Mouse (Mus musculus): ENCODE data around the gene Thbs3. TPM values are rescaled to one million over a fixed set of nuclear protein-coding genes. Genes with fewer than 3 reads are reported as not detected.

The Thbs3 gene
- total and polyA plus RNA-seq, 3 experiments, result 0.49 to 3.4 (median 2.4) TPM

DNA sequence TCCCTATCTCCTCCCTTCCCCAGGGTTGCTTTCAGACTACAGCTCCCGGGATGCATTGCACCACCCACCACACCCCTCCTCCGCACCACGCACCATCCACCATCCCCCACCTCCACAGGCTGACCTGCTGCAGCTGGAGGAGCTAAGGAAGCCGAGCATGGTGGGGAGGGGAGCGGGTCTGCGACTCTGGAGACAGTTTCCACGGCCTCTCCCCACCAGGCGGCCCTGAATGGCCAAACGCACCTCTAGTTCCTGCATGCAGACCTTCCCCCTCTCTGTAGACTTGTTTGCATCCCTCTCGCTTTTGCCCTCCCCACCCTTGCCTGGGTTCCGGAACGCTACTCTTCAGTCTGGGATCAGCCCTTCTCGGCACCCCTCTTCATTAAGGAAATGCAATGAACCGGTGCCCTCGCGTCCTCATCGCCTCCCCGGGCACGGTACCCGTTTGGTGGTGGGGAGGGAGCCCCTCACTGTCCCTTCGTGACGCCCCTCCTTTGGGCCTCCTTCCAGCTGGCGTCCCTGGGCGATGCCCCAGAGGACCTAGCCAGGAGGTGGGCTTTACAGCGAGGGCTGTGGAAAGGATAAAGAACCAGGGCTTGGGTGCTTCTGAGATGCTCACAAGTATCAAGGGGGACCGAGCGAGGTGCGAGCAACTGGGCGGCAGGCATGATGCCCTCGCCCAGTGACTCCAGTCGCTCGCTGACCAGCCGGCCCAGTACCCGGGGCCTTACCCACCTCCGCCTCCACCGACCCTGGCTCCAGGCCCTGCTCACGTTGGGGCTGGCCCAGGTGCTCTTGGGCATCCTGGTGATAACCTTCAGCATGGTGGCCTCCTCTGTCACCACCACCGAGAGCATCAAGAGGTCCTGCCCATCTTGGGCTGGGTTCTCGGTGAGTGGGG lies 31.7 kb upstream of the Thbs3 start, which contains the start of gene Fam189b:
Fam189b (plus strand) TSS at position 86 of the 901 bp plus-strand sequence.
- peaks cover 91% of the 10 kb centered on the region for H3K36me3 ChIP-seq (replicated peaks)
- DNase-seq (ENCODE audit: low spot score) (no peak), ATAC-seq (ENCODE audit: extremely low read depth, insufficient number of reproducible peaks, low FRiP score, poor library complexity, severe bottlenecking) (peak; percentile 41; the same call in 1 of the 2 replicates)
- H3K9me3 ChIP-seq (replicated peaks), result no peaks in the 10 kb centered on the region
- TF ChIP-seq TAL1 (conservative IDR thresholded peaks at IDR 0.05; ENCODE audit: low read depth, low read length) (no peak), CTCF (IDR thresholded peaks at IDR 0.05; ENCODE audit: low read depth, low read length) (no peak), GATA1 (IDR thresholded peaks at IDR 0.05; ENCODE audit: borderline replicate concordance, low read length) (no peak), POLR2AphosphoS5 (IDR thresholded peaks at IDR 0.05; ENCODE audit: insufficient replicate concordance, low read depth, low read length) (no peak), GATA2 (IDR thresholded peaks at IDR 0.05; ENCODE audit: borderline replicate concordance, low read depth, low read length) (no peak)
- peaks cover 60% of the 10 kb centered on the region for H3K4me1 ChIP-seq (ENCODE audit: insufficient read depth, low read depth, low read length)
- no peaks in the 10 kb centered on the region for H3K27me3 ChIP-seq (ENCODE audit: insufficient read depth, low read length)
- peak within 1 kb of the TSS; percentile 47; the same call in 1 of the 2 replicates for H3K4me3 ChIP-seq (ENCODE audit: low read depth, low read length)

DNA sequence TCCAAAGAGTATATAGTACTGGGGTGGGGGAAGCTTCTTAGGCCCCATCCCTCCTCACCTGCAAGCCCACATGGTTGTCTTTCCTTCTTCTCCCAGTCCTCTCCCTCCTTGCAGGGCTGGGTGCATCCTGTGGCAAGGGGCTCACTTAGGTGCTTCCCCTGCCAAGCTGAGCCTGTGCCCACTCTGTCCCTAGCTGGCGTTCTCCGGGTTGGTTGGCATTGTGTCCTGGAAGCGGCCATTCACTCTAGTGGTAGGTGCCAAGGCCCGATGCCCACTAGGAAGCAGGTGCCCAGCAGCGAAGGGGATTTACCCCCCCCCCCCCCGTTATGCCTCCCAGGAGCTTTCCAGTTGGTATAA lies 31.0 kb upstream of the Thbs3 start:
- Histone ChIP-seq H3K4me1 (ENCODE audit: insufficient read depth, low read depth, low read length) (peaks cover 54% of the 10 kb centered on the region), H3K36me3 (replicated peaks) (peaks cover 92% of the 10 kb centered on the region), H3K9me3 (replicated peaks) (no peaks in the 10 kb centered on the region), H3K4me3 (ENCODE audit: low read depth, low read length) (no peak overlapping the region), H3K27me3 (ENCODE audit: insufficient read depth, low read length) (no peaks in the 10 kb centered on the region; the same call in 1 of the 2 replicates)
- no peak for ATAC-seq (ENCODE audit: extremely low read depth, insufficient number of reproducible peaks, low FRiP score, poor library complexity, severe bottlenecking)
- TF ChIP-seq POLR2AphosphoS5 (IDR thresholded peaks at IDR 0.05; ENCODE audit: insufficient replicate concordance, low read depth, low read length) (no peak), GATA2 (IDR thresholded peaks at IDR 0.05; ENCODE audit: borderline replicate concordance, low read depth, low read length) (no peak), GATA1 (IDR thresholded peaks at IDR 0.05; ENCODE audit: borderline replicate concordance, low read length) (no peak), TAL1 (conservative IDR thresholded peaks at IDR 0.05; ENCODE audit: low read depth, low read length) (no peak), CTCF (IDR thresholded peaks at IDR 0.05; ENCODE audit: low read depth, low read length) (no peak)
- DNase-seq (ENCODE audit: low spot score), result no peak

DNA sequence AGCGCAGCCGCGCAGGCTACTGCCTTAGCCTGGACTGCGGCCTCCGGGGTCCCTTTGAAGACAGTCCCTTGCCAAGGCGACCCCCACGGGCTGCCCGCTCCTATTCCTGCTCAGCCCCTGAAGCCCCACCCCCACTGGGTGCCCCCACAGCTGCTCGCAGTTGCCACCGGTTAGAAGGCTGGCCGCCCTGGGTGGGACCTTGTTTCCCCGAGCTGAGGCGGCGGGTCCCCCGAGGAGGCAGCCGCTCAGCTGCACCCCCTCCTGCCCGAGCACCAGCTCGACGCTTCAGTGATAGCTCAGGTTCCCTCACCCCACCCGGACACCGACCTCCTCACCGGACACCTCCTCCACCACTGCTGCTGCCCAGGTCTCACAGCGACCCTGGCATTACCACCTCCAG lies 27.8 kb upstream of the Thbs3 start:
- Histone ChIP-seq H3K27me3 (ENCODE audit: insufficient read depth, low read length) (no peaks in the 10 kb centered on the region; the same call in 1 of the 2 replicates), H3K4me1 (ENCODE audit: insufficient read depth, low read depth, low read length) (peaks cover 29% of the 10 kb centered on the region), H3K4me3 (ENCODE audit: low read depth, low read length) (no peak overlapping the region), H3K9me3 (replicated peaks) (no peaks in the 10 kb centered on the region), H3K36me3 (replicated peaks) (peaks cover 60% of the 10 kb centered on the region)
- no peak for ATAC-seq (ENCODE audit: extremely low read depth, insufficient number of reproducible peaks, low FRiP score, poor library complexity, severe bottlenecking)
- no peak for DNase-seq (ENCODE audit: low spot score)
- no peak for TF ChIP-seq CTCF (IDR thresholded peaks at IDR 0.05; ENCODE audit: low read depth, low read length)
- TF ChIP-seq GATA2 (IDR thresholded peaks at IDR 0.05; ENCODE audit: borderline replicate concordance, low read depth, low read length), result no peak
- TF ChIP-seq TAL1 (conservative IDR thresholded peaks at IDR 0.05; ENCODE audit: low read depth, low read length), result no peak
- TF ChIP-seq POLR2AphosphoS5 (IDR thresholded peaks at IDR 0.05; ENCODE audit: insufficient replicate concordance, low read depth, low read length), result no peak
- no peak for TF ChIP-seq GATA1 (IDR thresholded peaks at IDR 0.05; ENCODE audit: borderline replicate concordance, low read length)

DNA sequence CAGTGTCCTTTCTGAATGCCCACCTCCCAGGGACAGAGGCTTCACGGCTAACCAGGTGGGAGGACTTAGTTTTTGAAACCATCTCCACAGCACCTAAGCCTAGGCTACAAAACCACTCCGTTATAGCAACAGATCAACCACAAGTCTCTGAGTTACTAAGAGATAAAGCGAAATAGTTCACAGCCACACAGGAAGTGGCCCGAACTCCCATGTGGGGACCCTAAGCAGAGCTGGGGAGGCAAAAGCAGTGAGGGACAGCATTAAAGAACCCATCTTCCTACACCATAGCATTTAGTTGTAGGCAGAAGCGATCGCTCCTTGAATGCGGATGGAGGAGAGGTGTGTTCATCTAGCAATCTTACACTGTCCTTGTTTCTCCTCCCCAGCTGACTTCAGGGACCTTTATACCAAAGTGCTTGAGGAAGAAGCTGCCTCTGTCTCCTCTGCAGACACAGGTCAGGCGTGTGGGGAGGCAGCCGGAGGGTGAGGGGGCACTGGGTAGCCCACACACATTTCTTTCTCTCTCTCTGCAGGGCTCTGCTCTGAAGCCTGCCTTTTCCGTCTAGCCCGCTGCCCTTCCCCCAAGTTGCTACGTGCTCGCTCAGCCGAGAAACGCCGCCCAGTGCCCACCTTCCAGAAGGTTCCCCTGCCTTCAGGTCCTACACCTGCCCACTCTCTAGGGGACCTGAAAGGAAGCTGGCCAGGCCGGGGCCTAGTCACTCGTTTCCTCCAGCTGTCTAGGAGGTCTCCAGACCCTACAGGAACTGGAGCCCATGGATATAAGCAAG lies 27.1 kb upstream of the Thbs3 start:
- H3K27me3 ChIP-seq (ENCODE audit: insufficient read depth, low read length), result no peaks in the 10 kb centered on the region; the same call in 1 of the 2 replicates
- DNase-seq (ENCODE audit: low spot score) (no peak), ATAC-seq (ENCODE audit: extremely low read depth, insufficient number of reproducible peaks, low FRiP score, poor library complexity, severe bottlenecking) (no peak)
- H3K36me3 ChIP-seq (replicated peaks), result peaks cover 53% of the 10 kb centered on the region
- no peak overlapping the region for H3K4me3 ChIP-seq (ENCODE audit: low read depth, low read length)
- TF ChIP-seq TAL1 (conservative IDR thresholded peaks at IDR 0.05; ENCODE audit: low read depth, low read length), result no peak
- TF ChIP-seq GATA1 (IDR thresholded peaks at IDR 0.05; ENCODE audit: borderline replicate concordance, low read length), result no peak
- H3K4me1 ChIP-seq (ENCODE audit: insufficient read depth, low read depth, low read length), result peaks cover 22% of the 10 kb centered on the region
- no peaks in the 10 kb centered on the region for H3K9me3 ChIP-seq (replicated peaks)

DNA sequence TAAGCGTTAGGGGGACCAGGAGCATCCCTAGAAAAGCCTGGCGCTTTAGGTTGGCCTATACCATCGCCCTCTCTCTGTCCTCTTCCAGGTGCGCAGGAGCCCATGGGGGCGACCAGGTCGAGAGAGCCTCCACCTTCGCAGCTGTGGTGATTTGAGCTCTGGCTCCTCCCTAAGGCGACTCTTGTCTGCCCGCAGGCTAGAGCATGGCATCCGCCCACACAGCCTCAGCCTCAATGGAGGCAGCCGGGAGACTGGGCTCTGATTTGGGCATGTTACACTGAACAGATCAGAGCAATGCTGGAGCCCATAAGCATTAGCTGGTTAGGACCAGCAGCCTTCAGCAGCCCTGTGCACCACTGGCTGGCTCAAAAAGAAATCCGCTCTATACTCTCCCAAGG lies 26.5 kb upstream of the Thbs3 start:
- H3K27me3 ChIP-seq (ENCODE audit: insufficient read depth, low read length), result no peaks in the 10 kb centered on the region; the same call in 1 of the 2 replicates
- H3K9me3 ChIP-seq (replicated peaks), result no peaks in the 10 kb centered on the region
- no peak overlapping the region for H3K4me3 ChIP-seq (ENCODE audit: low read depth, low read length)
- peaks cover 16% of the 10 kb centered on the region for H3K4me1 ChIP-seq (ENCODE audit: insufficient read depth, low read depth, low read length)
- H3K36me3 ChIP-seq (replicated peaks), result peaks cover 47% of the 10 kb centered on the region
- TF ChIP-seq CTCF (IDR thresholded peaks at IDR 0.05; ENCODE audit: low read depth, low read length) (no peak), GATA2 (IDR thresholded peaks at IDR 0.05; ENCODE audit: borderline replicate concordance, low read depth, low read length) (no peak), TAL1 (conservative IDR thresholded peaks at IDR 0.05; ENCODE audit: low read depth, low read length) (no peak), GATA1 (IDR thresholded peaks at IDR 0.05; ENCODE audit: borderline replicate concordance, low read length) (no peak)
- DNase-seq (ENCODE audit: low spot score) (no peak), ATAC-seq (ENCODE audit: extremely low read depth, insufficient number of reproducible peaks, low FRiP score, poor library complexity, severe bottlenecking) (no peak)

DNA sequence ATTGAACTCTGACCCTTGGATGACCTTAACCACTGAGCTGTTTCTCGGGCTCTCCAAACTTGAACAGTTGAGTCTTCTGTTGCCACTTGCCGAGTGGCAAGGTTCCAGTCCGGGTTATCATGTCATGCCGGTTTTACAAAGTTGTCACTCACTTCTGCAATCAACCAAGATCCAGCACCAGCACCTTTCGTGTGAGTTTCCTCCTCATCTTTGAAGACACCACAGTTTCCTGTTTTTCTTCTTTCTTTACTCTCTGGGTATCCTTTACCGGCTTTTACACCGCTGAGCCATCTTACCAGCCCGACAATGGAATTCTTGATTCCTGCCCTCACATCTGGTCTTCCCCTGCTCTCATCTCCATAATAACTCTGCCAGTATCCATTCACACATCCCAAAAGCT lies 24.5 kb upstream of the Thbs3 start:
- H3K4me3 ChIP-seq (ENCODE audit: low read depth, low read length), result no peak overlapping the region
- no peaks in the 10 kb centered on the region for H3K9me3 ChIP-seq (replicated peaks)
- peaks cover 18% of the 10 kb centered on the region for H3K4me1 ChIP-seq (ENCODE audit: insufficient read depth, low read depth, low read length)
- ATAC-seq (ENCODE audit: extremely low read depth, insufficient number of reproducible peaks, low FRiP score, poor library complexity, severe bottlenecking) (no peak), DNase-seq (ENCODE audit: low spot score) (no peak)
- no peaks in the 10 kb centered on the region; the same call in 1 of the 2 replicates for H3K27me3 ChIP-seq (ENCODE audit: insufficient read depth, low read length)
- peaks cover 30% of the 10 kb centered on the region for H3K36me3 ChIP-seq (replicated peaks)
- no peak for TF ChIP-seq CTCF (IDR thresholded peaks at IDR 0.05; ENCODE audit: low read depth, low read length)
- TF ChIP-seq TAL1 (conservative IDR thresholded peaks at IDR 0.05; ENCODE audit: low read depth, low read length), result no peak
- TF ChIP-seq GATA2 (IDR thresholded peaks at IDR 0.05; ENCODE audit: borderline replicate concordance, low read depth, low read length), result no peak
- TF ChIP-seq GATA1 (IDR thresholded peaks at IDR 0.05; ENCODE audit: borderline replicate concordance, low read length), result no peak
- TF ChIP-seq POLR2AphosphoS5 (IDR thresholded peaks at IDR 0.05; ENCODE audit: insufficient replicate concordance, low read depth, low read length), result no peak
